Mouse (Mus musculus) cerebellum, postnatal 25 days (tissue): ENCODE results near the gene Cckbr.
"Not testable (repeated sequence)": the region's sequence is repeated elsewhere in the genome, so short reads cannot be mapped to it uniquely, and the experiment has no call there.

Experiments used
- DNase-seq, 2 experiments: peaks; one replicate each; pipeline ENCODE4 v3.0.0; 2021; ENCODE audit warnings: mixed read lengths in 2 of 2

The Cckbr gene

DNA sequence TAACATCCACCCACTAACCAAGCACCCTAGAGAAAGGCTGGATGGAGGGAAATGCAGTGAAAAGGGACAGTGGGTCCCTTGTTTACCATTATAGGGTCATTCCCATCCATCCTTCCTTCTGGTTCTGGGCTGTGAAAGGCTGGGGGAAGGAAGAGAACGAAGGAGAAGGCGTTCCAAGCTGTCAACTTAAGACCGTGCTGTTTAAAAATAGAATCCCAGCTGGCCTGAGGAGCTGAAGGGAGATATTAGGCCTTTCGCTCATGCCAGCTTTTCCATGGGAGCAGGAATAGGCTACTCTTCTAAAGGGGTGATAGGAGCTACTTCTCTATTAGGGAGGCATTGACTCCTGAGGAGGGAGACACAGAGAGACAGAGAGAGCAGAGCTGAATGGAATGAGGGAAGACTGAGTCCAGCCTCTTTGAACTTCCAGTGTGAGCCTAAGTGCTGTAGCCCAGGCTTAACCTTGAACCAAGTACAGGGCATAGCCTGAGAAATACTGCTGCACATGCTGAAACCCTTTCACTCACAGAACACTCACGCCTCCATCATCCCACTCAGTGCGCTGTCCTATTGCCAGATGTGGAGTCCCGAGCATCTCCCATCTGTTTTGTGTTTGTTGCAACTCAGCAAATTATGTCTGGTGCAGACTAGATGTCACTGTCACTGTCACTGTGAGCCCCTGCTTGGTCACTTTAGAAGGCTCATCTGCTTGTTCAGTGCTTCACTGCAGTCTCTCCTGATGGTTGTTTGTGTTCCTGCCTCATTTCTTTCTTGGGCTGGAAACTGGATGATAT is 12.6 kb downstream of the Cckbr start:
- no peak for DNase-seq

DNA sequence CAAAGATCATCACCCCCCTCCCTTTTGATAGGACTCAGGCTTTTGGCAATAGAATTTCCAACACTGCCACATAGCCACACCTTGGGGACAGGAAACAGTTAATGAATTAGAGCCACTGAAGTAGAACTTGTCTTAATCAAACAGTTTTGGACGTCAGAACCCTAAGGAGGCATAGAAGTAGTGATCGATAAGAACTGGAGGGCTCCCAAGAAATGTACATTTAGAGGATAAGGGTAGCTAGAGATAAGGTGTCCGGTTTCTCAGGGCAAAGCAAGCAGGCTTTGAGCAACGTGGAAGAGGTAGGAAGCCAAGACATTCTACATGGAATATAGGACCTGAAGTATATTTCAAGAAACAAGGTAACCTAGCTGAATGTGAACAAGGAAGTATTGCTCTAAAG is 15.9 kb downstream of the Cckbr start:
- DNase-seq = no peak

DNA sequence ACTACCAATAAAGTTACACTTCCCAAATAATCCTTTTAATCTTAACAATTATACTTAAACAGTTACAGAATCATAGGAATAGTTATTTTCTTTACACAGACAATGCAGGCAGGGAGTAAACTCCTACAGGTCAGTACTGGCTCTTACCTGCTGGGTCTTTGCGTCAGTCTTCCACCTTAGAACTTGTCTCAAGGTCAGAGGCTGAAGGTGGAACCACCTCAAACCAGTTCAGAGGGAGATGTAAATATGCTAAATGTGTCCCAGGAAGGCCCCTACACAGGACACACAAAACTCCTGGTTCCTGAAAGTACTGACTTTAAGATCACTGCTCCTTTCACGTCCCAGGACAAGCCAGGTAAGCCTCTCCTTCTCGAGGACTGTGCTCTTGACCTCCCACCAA is 19.5 kb downstream of the Cckbr start:
- DNase-seq = no peak

DNA sequence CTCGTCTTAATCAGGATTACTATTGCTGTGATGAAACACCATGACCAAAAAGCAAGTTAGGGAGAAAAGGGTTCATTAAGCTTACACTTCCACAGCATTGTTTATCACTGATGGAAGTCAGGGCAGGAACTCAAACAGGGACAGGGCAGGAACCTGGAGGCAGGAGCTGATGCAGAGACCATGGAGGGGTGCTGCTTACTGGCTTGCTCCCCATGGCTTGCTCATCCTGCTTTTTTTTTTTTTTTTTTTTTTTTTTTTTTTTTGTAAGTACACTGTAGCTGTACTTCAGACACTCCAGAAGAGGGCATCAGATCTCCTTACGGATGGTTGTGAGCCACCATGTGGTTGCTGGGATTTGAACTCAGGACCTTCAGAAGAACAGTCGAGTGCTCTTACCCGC is 27.8 kb downstream of the Cckbr start:
- DNase-seq = not testable (repeated sequence)

DNA sequence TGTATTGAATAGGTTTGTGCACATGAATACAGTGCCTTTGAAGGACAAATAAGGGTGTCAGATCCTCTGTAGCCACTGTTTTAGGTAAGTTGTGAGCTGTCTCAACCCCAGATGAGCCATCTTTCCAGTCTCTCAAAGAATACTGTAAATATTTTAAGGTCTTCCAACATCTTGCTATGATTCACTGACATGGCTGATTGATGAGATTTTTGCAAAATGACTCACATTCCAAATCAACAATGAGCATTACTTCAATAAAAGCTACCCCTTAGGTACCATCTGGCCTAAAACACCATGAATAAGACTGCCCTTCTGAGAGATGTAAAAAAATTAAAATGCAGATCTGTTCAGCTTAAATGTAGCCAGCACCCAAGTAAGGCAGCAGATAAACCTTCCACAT is 33.0 kb downstream of the Cckbr start:
- no peak for DNase-seq

DNA sequence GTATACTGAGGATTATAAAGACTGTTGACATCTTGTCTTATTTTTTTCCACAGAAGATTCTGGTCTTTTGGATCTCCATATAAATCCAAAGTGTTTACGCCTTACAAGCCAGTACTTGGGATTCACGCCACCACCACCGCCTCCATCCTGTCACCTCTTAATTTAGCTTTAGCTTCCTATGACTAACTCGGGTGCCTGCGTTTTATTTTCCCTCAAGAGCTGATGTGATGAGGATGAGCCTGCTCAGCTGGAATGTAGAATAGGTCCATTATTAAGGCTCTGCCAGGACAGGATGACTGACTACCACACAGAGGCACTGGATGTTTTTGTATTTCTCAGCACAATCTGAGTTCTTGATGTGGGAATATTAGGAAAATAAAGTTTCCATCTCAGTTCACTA is 40.0 kb downstream of the Cckbr start:
- not testable (repeated sequence) for DNase-seq

DNA sequence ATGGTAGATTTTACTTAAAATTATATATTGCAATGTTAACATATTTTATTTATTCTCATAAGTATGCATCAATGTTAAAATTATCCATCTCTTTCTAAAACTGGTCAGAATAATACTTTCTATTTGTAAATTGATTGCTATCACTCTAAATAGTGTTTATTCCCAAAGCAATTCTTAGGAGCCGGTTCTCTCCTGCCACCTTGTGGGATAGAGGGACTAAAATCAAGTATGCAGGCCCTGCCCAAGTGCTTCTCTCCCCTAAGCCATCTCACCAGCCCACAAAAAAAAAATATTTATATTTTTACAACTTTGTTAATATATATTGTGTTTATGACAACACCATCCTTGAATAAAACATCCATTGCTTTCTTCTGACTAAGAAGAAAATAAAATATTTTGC is 47.1 kb downstream of the Cckbr start:
- no peak for DNase-seq

DNA sequence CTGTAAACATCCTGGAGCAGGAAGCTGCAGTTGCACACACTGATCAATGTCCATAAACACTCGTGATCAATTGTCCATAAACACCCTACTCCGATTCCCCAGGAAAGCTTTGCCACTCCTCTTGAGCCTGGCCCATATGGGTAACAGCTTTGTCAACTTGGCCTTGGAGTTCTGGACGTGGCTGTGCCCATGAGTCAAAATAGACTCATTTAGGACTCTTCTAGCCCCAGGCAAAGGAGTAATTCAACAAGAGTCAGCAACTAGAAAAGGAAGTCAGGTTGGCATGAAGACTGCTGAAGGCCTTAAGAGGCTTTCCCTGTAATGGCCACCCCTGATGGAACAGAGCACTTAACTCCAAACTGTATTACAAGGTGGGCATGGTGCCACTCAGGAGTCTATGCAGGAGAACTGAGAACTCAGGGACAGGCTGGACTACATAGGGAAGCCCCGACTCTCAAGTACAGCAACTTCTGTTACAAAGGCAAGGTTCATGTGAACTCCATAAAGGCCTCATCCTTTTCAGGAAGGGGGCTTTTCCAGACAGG is 49.3 kb downstream of the Cckbr start:
- no peak for DNase-seq

DNA sequence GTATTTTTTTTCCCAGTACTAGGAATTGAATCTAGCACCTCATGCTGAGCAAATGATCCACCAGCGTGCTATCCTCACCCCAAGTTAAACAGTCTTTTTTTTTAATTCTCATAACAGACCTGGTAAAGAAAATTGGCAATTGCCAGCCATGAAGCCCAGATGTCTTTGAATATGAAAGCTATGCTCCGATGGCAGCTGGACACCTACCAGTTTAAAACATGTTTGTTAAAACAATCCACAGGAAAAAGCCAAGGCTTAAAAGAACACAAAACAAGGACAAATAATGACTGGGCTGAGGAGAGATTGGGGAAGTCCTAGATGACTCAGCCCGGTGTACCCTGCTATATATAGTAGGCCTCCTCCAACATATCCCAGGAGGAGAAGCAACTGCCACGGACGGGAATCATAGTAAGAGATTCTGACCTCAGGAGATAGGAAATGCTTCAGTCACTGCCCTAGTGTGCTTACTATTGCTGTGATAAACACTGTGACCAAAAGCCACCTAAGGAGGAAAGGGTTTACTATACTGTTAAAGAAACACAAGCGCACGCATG is 49.9 kb downstream of the Cckbr start:
- no peak for DNase-seq

DNA sequence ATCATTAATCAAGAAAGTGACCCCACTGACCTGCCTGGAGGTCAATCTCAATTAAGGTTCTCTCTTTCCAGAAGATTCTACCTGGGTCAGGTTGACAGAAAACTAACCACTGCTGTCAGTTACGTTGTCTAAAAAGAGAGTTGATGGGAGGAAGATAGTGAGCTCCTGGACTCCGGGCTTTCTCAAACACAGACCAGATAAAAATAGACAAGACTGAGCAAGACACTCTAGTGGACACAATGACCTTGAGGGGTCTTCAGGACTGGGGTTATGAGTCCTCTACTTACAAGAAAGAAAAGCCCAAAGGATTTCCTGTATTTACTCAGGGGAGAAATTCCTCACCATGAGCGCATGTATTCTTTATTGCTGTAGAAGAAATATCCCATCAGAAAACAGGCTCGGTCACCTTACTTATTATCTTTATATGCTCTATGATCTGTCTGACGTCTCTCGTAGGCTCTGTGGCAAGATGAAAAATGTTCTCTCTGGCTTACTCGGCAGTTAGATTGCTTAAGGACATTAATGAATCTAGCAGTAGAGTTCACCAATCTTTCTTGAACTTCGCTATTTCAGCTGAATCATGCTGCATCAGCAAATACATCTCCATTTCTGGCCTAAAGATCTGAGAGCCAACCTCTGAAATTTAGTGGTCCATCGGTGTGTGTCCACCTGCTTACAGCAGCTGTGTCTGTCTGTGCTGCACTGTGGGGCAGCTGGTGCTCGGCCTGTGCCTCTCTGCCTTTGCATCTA is 51.3 kb downstream of the Cckbr start:
- no peak for DNase-seq

DNA sequence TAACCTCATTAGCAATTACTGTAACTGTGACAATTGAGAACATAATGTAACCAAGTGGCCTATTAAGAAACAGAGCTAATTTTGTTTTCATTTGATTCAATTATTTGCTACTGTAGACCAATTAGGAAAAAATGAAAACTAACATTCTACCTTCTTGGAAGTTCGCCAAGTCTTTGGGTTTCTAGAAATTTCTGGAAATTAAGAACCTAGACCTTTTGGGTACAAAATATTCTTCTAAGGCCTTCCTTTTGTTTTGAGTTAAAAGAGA is 51.8 kb downstream of the Cckbr start:
- DNase-seq = no peak

DNA sequence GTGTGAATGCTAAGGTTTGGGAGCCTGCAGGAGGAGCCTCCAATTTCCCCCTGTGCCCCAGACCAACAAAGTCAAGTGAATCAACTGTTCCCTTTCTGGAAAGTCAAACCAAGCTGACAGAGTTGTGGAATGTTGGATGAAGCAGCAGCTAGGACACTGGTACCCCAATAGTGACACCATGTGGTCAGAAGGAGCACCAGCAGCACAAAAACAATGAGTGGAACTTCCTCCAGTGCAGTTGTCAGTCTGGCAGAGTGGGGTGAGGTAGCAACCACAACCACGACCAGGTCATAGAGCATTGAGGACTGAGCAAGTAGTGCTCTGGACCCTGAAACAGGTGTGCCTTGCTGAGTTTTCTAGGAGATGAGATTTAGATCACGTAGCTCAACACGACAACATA is 52.3 kb downstream of the Cckbr start:
- DNase-seq = peak; percentile 52 to 63

DNA sequence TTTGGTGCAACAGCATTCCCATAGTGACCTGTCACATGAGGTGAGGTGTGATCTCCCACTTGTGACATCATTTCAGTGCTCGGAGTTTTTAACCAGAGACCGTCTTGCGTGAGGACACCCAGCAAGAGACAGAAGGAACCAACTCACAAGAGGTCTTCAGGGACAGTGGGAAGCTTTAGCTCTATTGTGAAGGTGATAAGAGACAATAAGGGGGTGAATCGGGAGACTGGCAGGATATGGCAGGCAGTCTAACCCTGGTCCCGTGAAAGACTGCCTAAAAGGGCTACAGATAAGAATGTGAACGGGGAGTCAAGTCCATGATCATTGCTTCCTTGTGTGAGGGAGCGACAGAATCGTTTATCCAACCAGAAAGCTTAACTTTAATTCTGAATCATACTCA is 52.8 kb downstream of the Cckbr start:
- DNase-seq = no peak

DNA sequence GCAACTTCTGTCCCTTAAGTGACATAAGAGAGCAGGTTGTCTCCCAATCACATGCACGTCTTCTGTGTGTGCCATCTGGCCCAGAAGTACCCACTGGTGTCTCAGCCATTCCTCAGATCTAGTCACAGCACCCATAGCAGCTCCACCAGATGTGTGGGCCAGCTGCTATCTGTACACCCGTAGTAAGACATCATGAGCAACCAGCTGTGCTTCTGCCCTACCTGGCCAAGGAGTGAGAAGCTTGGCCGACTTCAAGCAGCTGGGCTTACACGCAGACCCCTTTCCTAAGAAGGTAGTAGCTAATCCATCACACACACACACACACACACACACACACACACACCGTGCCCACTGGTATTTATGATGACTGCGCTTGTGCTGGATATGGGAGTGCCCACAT is 53.7 kb downstream of the Cckbr start:
- DNase-seq = no peak

DNA sequence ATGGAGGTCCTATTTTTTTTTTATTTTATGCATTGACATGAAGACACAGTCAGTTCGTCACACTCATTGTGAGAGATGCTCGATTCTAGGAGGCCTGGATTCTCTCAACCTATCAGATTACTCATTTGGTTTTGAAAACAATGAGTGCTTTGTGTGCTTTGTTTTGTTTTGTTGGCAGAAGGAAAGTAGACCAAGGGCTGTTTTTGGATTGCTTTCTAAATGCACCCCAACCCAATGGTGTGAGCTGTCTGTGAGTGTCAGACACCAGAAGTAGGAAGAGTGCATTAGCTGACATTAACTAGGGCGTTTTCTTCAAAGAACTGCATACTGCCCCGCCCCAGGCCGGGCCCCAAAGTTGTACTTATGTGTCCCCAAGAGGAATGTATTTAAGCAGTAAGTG is 54.5 kb downstream of the Cckbr start:
- DNase-seq = no peak

DNA sequence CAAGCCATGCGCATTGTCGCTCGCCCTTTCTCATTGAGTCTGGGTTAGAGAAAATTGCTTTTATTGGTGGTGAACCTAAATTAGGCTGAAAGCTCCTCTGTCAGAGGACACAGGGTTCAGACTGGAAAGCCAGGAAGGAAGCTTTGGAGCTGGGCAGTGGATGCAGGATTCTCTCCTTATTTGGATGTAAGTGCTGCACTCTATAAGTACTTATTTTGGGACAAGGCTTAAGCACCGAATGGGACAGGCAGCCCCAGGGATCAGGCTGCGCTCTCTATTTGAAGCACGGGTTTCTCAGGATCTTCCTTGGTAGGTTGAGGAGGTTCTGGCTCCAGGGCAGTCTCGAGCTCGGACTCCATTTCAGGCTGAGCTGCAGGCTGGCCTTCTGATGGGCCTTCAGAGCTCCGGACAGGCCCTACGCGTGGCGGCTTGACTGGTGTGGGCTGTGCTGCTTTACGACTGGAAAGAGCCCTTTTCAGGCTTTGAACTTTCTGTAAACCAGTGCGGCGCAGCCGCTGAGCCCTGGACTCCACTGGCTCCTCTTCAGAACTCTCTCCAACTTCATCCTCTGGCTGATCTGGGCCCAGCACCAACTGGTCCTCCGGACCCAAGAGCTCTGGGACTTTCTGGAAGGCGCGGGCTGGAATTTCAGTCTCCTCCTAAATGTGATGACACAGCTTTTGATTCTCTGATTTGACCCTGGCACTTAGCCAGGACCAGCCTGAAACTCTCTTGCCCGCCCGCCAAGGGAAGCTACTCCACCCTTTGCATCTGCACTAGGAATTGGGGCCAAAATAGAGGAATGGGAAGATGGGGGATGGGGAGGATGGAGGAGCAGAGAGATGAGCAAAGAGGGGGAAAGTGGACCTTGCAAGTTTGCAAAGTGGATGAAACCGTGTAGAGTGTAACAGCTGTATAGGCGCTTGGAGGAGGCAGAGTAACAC is 55.3 kb downstream of the Cckbr start:
- peak; percentile 29 to 44 for DNase-seq

DNA sequence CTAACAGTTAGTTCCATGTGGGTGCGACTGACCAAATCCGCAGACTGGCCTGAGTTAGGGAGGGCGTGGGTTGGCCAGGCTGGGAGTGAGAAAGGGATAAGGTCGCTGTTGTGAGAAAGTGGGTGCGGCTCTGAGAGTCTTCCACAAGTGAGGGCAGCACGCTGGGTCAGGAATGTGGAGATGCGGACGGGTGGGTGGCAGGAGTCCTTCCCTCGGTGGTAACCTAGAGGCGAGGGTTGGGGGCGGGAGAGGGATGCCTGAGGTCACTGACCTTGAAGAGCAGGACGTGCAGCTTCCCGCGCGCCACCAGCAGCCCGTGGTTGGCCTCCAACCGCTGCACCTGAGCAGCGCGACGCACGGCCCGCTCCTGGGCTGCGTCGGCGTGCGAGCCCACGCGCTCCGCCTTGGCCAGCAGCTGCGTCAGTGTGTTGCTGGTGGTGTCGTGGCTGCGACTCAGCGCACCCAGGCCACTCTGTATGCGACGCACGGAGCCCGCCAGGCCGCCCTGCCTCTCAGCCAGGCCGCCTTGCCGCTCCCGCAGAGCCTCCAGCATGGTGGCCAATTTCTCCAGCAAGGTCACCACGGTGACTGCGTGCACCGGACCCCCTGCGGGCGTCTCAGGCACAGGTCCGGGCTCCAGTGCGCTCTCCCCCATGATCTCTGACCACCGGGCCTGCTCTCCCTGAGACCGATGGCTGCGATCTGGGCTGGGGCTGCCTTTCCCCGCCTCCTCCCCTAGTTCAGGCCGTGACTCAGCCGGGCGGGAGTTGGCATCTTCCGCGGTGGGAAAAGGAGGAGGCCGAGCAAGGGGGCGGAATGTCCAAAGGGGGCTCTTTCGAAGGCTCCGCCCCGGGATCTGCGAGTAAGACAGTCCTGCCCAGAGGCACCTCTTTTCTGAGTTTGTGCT is 56.2 kb downstream of the Cckbr start, which contains the start of gene Cavin3:
TSS of gene Cavin3 (minus strand) at position 796 of the 907 bp plus-strand sequence.
- peak; percentile 68 to 75 for DNase-seq

DNA sequence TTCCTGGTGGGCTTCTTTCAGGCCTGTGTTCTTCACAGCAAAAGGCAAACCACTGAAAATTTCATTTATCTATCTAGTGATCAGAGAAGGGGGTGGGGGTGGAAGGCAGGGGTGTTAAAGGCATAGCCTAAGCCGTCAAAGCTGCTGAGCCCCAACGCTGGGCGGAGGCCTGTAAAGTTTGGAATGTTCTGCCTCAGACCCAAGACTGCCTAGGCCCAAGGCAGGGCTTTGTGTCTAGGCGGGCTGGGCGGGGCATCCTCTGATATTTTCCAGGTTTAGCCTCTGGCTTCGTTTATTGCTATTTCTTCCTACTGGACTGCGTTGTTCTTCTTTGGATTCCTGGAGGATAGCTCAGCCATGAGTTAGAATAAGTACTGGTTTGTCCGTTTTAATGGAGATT is 56.9 kb downstream of the Cckbr start:
- DNase-seq = peak in 1 of 2 experiments; percentile 31

DNA sequence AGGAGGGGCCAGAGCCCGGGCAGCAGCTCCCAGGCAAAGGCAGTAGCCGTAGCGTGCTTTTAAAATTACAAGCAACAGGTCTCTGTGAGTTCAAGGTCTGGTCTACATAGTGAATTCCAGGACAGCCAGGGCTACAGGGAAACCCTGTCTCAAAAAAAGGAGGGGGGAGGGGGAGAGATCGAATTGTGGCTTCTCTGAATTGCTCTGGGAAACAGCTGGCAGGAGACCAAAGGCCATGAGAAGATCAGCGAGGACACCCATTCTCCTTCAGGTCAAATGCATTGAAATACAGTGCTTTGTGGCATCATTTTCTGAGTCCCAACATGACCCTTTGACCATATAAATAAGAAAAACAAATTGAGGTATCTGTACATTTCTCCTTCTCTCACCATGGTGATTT is 59.5 kb downstream of the Cckbr start:
- no peak for DNase-seq

DNA sequence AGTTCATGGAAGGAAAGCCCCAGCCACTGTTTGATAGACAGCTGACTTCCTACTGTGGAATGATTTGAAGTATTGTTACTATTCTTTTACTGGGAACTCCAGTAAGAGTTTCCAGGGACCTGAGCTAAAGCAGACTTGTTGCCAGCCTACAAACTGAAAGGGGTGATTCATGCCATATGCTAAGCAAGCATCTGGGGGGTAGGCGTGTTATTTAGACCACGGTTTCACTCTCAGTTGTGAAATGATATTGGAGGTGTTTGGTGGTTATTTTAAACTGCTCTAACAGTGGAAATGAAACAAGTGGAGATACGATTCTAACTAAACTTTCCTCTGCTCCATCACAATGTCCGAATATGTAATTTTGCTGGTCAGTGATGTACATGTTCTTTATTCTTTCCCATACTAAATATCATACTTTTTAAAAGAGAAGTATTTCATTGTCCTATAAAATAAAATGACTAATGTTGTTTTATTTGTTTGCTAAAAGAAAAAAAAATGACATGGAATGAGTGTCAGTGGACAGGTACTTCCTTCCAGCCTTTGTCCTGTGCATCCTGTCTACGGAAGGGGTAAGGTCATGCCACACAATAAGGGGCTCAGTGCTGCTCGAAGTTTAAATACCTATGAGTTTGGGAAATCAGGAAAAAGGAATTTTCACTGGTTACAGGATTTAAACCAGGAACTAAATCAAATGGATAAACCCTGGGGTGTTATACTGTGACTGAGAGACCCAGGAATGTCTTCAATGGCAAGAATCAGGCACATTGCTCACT is 61.8 kb downstream of the Cckbr start:
- DNase-seq = no peak

DNA sequence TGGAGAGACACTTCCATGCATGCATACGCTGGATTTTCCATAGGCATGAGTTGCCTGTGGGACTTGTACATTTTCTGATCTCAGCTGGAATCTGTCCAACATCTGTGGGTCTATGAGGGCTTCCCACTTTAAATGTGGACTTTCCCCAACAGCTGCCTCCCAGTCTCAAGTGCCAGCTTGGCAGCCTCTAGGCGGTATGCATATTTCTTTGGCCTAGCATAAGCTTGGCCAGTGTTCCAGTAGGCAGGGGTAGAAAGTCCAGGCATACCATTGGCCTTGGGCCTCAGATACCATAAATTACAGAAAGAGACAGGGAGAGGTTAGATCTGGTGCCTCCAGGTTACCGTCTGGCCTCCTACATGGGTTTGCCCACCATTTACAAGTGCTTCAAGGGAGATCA is 72.3 kb downstream of the Cckbr start:
- no peak for DNase-seq
